Mouse (Mus musculus) spleen, postnatal 10 days (tissue): Measurements from ENCODE around the gene Kcnk4.

Experiments
- DNase-seq, 2 experiments: peaks; one replicate each; pipeline ENCODE4 v3.0.0; 2021 to 2022; ENCODE audit warnings: low spot score in 2 of 2

Gene Kcnk4

GRCm38 (mm10) chr19:6968491-6969271 lies 34.4 kb upstream of the Kcnk4 start:
- no peak for DNase-seq

GRCm38 (mm10) chr19:6956461-6956860 lies 22.1 kb upstream of the Kcnk4 start:
- DNase-seq: no peak

- no peak for DNase-seq
These were observed 21.1 kb upstream of the Kcnk4 start for GRCm38 (mm10) chr19:6955424-6955823.

GRCm38 (mm10) chr19:6954046-6954445 lies 19.7 kb upstream of the Kcnk4 start:
- DNase-seq: peak in 1 of 2 experiments; percentile 61

GRCm38 (mm10) chr19:6952712-6953037 lies 18.4 kb upstream of the Kcnk4 start:
- no peak for DNase-seq

- peak; percentile 66 to 73 for DNase-seq
These were observed 17.8 kb upstream of the Kcnk4 start for GRCm38 (mm10) chr19:6951994-6952711.

- peak; percentile 69 to 82 for DNase-seq
These were observed 17.2 kb upstream of the Kcnk4 start for GRCm38 (mm10) chr19:6951381-6951968.

GRCm38 (mm10) chr19:6950613-6951153 lies 16.4 kb upstream of the Kcnk4 start:
- no peak for DNase-seq

- DNase-seq: no peak
These were observed 15.6 kb upstream of the Kcnk4 start for GRCm38 (mm10) chr19:6949951-6950350.

GRCm38 (mm10) chr19:6949532-6949931 lies 15.2 kb upstream of the Kcnk4 start:
- DNase-seq: no peak

- no peak for DNase-seq
These were observed 13.9 kb upstream of the Kcnk4 start for GRCm38 (mm10) chr19:6948186-6948585.

- no peak for DNase-seq
These were observed 13.4 kb upstream of the Kcnk4 start for GRCm38 (mm10) chr19:6947742-6948141.

GRCm38 (mm10) chr19:6943709-6944108 lies 9.4 kb upstream of the Kcnk4 start:
- DNase-seq: no peak

GRCm38 (mm10) chr19:6942764-6943163 lies 8.4 kb upstream of the Kcnk4 start:
- no peak for DNase-seq

GRCm38 (mm10) chr19:6942249-6942691 lies 8.0 kb upstream of the Kcnk4 start, which contains the start of gene Gpr137:
Gene Gpr137 (minus strand): TSS chr19:6942480.
- DNase-seq: peak; percentile 87 to 93

- DNase-seq: peak; percentile 95 to 97
These were observed 7.3 kb upstream of the Kcnk4 start, which contains the start of gene Bad for GRCm38 (mm10) chr19:6941372-6942248. Gene Bad (plus strand): TSS chr19:6941861.

GRCm38 (mm10) chr19:6940396-6941351 lies 6.4 kb upstream of the Kcnk4 start:
- DNase-seq: no peak

GRCm38 (mm10) chr19:6939106-6940002 lies 5.0 kb upstream of the Kcnk4 start:
- no peak for DNase-seq
